Mouse (Mus musculus) thymus, adult 2 months (tissue): Measurements from ENCODE around the gene Gm9821.

Source experiments
- CTCF ChIP-seq: fragments of 200-500 bp; IDR thresholded peaks from 2 replicates; pipeline ENCODE4 v1.5.1; 2012; ENCODE audit warnings: mild to moderate bottlenecking, control low read depth, low read length, moderate library complexity, borderline replicate concordance; ENCODE audit not compliant: control insufficient read depth, poor library complexity, insufficient read depth; ENCODE audit errors: extremely low read depth
- POLR2A ChIP-seq: fragments of 200-500 bp; IDR thresholded peaks from 2 replicates; pipeline ENCODE4 v1.6.1; 2012; ENCODE audit warnings: mild to moderate bottlenecking, low read length, control low read depth, moderate library complexity; ENCODE audit not compliant: control insufficient read depth, poor library complexity, insufficient read depth; ENCODE audit errors: extremely low read depth

DNA sequence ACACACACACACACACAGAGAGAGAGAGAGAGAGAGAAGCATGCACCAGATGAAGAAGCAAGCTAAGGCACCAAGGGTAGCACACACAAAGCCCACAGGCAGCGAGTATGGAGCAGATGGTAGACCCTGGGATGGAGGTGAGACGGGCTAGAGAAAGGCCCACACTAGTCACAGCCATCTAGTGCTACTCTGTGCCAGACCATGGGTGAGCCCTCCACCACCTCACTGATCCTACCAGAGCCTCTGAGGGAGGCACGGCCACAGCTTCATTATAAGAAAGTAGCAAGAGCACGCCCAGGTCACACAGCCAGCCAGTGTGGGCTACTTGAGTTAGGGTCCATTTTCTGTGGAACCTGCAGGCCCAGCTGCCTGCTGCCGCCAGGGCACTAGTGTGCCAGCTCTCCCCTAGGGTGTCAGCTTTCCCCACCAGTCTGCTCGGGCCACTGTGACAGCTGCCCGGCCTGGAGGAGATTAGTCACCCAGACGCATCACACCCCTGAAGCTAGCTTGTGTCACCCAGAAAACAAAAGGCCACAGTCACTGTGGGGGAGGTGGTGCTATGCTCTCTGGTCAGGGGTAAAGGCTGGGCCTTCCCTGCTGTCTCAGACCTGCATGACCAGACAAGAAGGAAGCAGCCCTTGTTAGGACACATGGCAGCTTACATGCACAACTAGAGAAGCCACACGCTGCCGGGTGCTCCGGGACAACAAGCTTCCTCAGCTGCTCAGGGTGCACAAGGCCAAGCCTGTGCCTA, 2.1 kb downstream of the Gm9821 start:
- TF ChIP-seq CTCF (no peak), POLR2A (no peak)
